Mouse (Mus musculus) limb, embryonic 15.5 days (tissue): ENCODE measurements around the gene Dennd2a. TPM values are rescaled to one million over a fixed set of nuclear protein-coding genes. Genes with fewer than 3 reads are reported as not detected.

ENCODE experiments used
- ATAC-seq: fragments of 200-750 bp; cut with Nextera tagmentation; 2 replicates; pipeline ENCODE4 v1.8.0; 2017; ENCODE audit warnings: low read depth, moderate TSS enrichment; ENCODE audit not compliant: insufficient number of reproducible peaks, low FRiP score, low TSS enrichment
- H3K27ac ChIP-seq: fragments of 300-500 bp; sonication (generic); 2 replicates; pipeline ENCODE4 v1.5.1; 2015; ENCODE audit warnings: moderate library complexity, mild to moderate bottlenecking, inconsistent platforms
- H3K27me3 ChIP-seq: fragments of 300-500 bp; sonication (generic); 2 replicates; pipeline ENCODE4 v1.6.1; 2015; ENCODE audit warnings: inconsistent platforms
- H3K36me3 ChIP-seq: fragments of 300-500 bp; sonication (generic); 2 replicates; pipeline ENCODE4 v1.6.1; 2015; ENCODE audit warnings: inconsistent platforms
- H3K4me1 ChIP-seq: fragments of 300-500 bp; sonication (generic); 2 replicates; pipeline ENCODE4 v1.6.1; 2015; ENCODE audit warnings: inconsistent platforms
- H3K4me2 ChIP-seq: fragments of 300-500 bp; sonication (generic); 2 replicates; pipeline ENCODE4 v1.6.1; 2015; ENCODE audit warnings: mild to moderate bottlenecking, inconsistent platforms
- H3K4me3 ChIP-seq: fragments of 300-500 bp; sonication (generic); 2 replicates; pipeline ENCODE4 v1.5.1; 2015; ENCODE audit warnings: mild to moderate bottlenecking, inconsistent platforms
- H3K9ac ChIP-seq: fragments of 300-500 bp; sonication (generic); 2 replicates; pipeline ENCODE4 v1.6.1; 2015; ENCODE audit warnings: inconsistent platforms
- H3K9me3 ChIP-seq: fragments of 300-500 bp; sonication (generic); 2 replicates; pipeline ENCODE4 v1.6.1; 2016; ENCODE audit warnings: inconsistent platforms
- WGBS: fragments of 180-500 bp; shearing (Covaris S2); methylation state at CpG from one replicate; pipeline ENCODE4 v1.1.7; 2015; 5-methylcytosine and 5-hydroxymethylcytosine counted together
- polyA plus RNA-seq: library from polyadenylated mRNA; unstranded; fragments of >200 nt; fragmentation: Nextera tagmentation; extraction: Ambion mirVana; gene quantifications from 2 replicates; pipeline ENCODE4 v1.2.1, GENCODE M21; 2015

The Dennd2a gene
- polyA plus RNA-seq, 1 experiment from 2014 or later = 21.7 TPM

DNA sequence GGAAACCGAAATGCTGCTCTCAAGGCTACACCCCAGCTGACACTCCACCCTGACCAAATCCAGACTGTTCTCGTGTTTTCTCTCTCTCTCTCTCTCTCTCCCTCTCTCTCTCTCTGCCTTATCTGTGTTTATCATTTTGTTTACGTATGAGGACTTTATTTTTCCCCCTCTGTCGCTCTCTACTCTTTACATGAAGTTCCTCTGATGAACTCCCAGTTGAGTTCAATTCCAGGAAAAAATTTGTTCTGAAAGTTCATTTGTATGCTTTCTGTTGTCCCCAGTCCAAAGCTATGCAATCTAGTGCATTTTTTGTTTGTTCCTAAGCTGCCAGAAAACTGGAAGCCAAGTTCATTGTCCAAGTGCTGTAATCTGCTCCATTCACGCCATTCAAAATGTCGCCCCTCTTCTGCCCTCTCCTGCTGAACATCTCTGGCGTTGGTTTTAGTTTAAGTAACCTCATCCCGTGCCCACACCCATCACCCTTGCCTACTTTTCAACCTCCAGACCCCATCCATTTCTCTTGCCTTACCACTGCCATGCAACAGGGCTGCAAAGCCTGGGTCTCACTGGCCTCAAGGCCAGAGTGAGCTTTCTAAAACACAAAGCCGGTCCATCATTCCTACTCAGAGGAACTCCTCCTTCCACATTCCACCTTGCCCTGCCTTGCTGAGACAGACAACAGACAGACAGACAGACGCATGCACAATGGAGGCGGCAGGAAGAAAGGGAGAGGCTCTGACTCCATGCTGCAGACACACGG, 2.6 kb downstream of the Dennd2a start:
- no peak for ATAC-seq
- H3K4me3 ChIP-seq = 0 out of 2 replicates have a peak overlapping the region, but pooled peaks have one; percentile 80

GRCm38 (mm10) chr6:39551981-39552636, 5.6 kb downstream of the Dennd2a start:
- no peak overlapping the region for H3K4me3 ChIP-seq
- H3K9me3 ChIP-seq = no peaks in the 10 kb centered on the region
- H3K4me1 ChIP-seq = peaks cover 37% of the 10 kb centered on the region
- no peak overlapping the region for H3K4me2 ChIP-seq
- no peak for ATAC-seq
- H3K36me3 ChIP-seq = no peaks in the 10 kb centered on the region
- 55% methylated on average over 8 of the region's 8 CpGs for WGBS
- H3K9ac ChIP-seq = no peak overlapping the region
- no peaks in the 10 kb centered on the region for H3K27me3 ChIP-seq
- peak overlapping the region; percentile 35; the same call in 1 of the 2 replicates for H3K27ac ChIP-seq

More for the DNA sequence above, 2.6 kb downstream of the Dennd2a start:
- H3K4me2 ChIP-seq = no peak overlapping the region
- H3K27ac ChIP-seq = no peak overlapping the region
- 76% methylated on average over 12 of the region's 12 CpGs for WGBS
- no peak overlapping the region for H3K9ac ChIP-seq
- H3K36me3 ChIP-seq = no peaks in the 10 kb centered on the region
- H3K27me3 ChIP-seq = no peaks in the 10 kb centered on the region
- H3K9me3 ChIP-seq = no peaks in the 10 kb centered on the region
- peaks cover 45% of the 10 kb centered on the region for H3K4me1 ChIP-seq

- no peak for ATAC-seq
- 76% methylated on average over 5 of the region's 5 CpGs for WGBS
- H3K9ac ChIP-seq = no peak overlapping the region
- no peaks in the 10 kb centered on the region for H3K9me3 ChIP-seq
- H3K27ac ChIP-seq = 0 out of 2 replicates have a peak overlapping the region, but pooled peaks have one; percentile 17
- H3K27me3 ChIP-seq = no peaks in the 10 kb centered on the region
- no peak overlapping the region for H3K4me3 ChIP-seq
- peaks cover 39% of the 10 kb centered on the region for H3K4me1 ChIP-seq
- no peak overlapping the region for H3K4me2 ChIP-seq
- no peaks in the 10 kb centered on the region for H3K36me3 ChIP-seq
Measured at GRCm38 (mm10) chr6:39548030-39548429, 9.6 kb downstream of the Dennd2a start.

- Histone ChIP-seq H3K36me3 (no peaks in the 10 kb centered on the region), H3K27ac (peak overlapping the region; percentile 30; the same call in 1 of the 2 replicates), H3K27me3 (no peaks in the 10 kb centered on the region), H3K4me3 (no peak overlapping the region), H3K4me1 (peaks cover 41% of the 10 kb centered on the region), H3K9me3 (no peaks in the 10 kb centered on the region), H3K4me2 (no peak overlapping the region), H3K9ac (no peak overlapping the region)
- ATAC-seq = no peak
- WGBS = 63% methylated on average over 7 of the region's 7 CpGs
Measured at GRCm38 (mm10) chr6:39545474-39545873, 12.2 kb downstream of the Dennd2a start.

- no peak overlapping the region for H3K4me3 ChIP-seq
- H3K27me3 ChIP-seq = no peaks in the 10 kb centered on the region
- no peaks in the 10 kb centered on the region for H3K36me3 ChIP-seq
- H3K9me3 ChIP-seq = no peaks in the 10 kb centered on the region
- peaks cover 57% of the 10 kb centered on the region for H3K4me1 ChIP-seq
- 0 out of 2 replicates have a peak overlapping the region, but pooled peaks have one; percentile 8 for H3K4me2 ChIP-seq
- H3K9ac ChIP-seq = no peak overlapping the region
- no peak for ATAC-seq
- 50% methylated on average over 15 of the region's 15 CpGs for WGBS
- H3K27ac ChIP-seq = peak overlapping the region; percentile 90
Measured at GRCm38 (mm10) chr6:39543769-39544420, 13.8 kb downstream of the Dennd2a start.

GRCm38 (mm10) chr6:39542631-39543597, 14.8 kb downstream of the Dennd2a start:
- 14% methylated on average over 15 of the region's 15 CpGs for WGBS
- H3K9me3 ChIP-seq = no peaks in the 10 kb centered on the region
- no peak overlapping the region for H3K9ac ChIP-seq
- peak overlapping the region; percentile 8; the same call in 1 of the 2 replicates for H3K4me2 ChIP-seq
- ATAC-seq = peak; percentile 82
- H3K27ac ChIP-seq = peak overlapping the region; percentile 90
- no peak overlapping the region for H3K4me3 ChIP-seq
- no peaks in the 10 kb centered on the region for H3K27me3 ChIP-seq
- H3K4me1 ChIP-seq = peaks cover 62% of the 10 kb centered on the region
- H3K36me3 ChIP-seq = no peaks in the 10 kb centered on the region

GRCm38 (mm10) chr6:39540563-39540962, 17.1 kb downstream of the Dennd2a start:
- Histone ChIP-seq H3K4me1 (peaks cover 61% of the 10 kb centered on the region), H3K4me2 (no peak overlapping the region), H3K27me3 (no peaks in the 10 kb centered on the region), H3K4me3 (no peak overlapping the region), H3K36me3 (no peaks in the 10 kb centered on the region), H3K9me3 (no peaks in the 10 kb centered on the region), H3K27ac (no peak overlapping the region), H3K9ac (no peak overlapping the region)
- no peak for ATAC-seq
- WGBS = 45% methylated on average over 2 of the region's 2 CpGs

GRCm38 (mm10) chr6:39539679-39540155, 17.9 kb downstream of the Dennd2a start:
- Histone ChIP-seq H3K4me3 (peak overlapping the region; percentile 4; the same call in 1 of the 2 replicates), H3K4me1 (peaks cover 53% of the 10 kb centered on the region), H3K9ac (no peak overlapping the region), H3K36me3 (no peaks in the 10 kb centered on the region), H3K4me2 (peak overlapping the region; percentile 27), H3K27ac (peak overlapping the region; percentile 62), H3K9me3 (no peaks in the 10 kb centered on the region), H3K27me3 (no peaks in the 10 kb centered on the region)
- WGBS = 8% methylated on average over 7 of the region's 7 CpGs
- ATAC-seq = no peak

DNA sequence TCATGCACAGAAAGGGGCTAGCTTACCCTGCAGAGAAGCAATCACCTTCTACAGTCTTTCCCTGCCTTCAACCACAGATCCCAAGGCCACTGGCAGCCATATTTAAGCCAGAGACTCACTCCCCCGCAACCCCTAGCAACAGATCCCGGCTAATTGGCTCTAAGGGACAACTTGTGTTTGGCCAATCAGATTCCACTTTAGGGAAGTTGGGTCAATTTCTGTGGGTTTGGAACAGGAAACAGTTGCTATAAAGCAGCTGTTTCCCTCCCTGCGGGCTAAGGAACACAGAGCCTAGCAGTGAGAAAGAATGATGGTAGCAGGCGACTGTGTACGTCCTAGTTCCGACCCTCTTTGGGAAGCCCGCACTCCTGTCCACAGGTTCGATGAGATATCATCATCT, 19.4 kb downstream of the Dennd2a start:
- 36% methylated on average over 8 of the region's 8 CpGs for WGBS
- Histone ChIP-seq H3K27me3 (no peaks in the 10 kb centered on the region), H3K36me3 (peaks cover 7% of the 10 kb centered on the region; the same call in 1 of the 2 replicates), H3K27ac (no peak overlapping the region), H3K9ac (no peak overlapping the region), H3K4me3 (no peak overlapping the region), H3K4me1 (peaks cover 39% of the 10 kb centered on the region), H3K4me2 (no peak overlapping the region), H3K9me3 (no peaks in the 10 kb centered on the region)
- ATAC-seq = no peak

DNA sequence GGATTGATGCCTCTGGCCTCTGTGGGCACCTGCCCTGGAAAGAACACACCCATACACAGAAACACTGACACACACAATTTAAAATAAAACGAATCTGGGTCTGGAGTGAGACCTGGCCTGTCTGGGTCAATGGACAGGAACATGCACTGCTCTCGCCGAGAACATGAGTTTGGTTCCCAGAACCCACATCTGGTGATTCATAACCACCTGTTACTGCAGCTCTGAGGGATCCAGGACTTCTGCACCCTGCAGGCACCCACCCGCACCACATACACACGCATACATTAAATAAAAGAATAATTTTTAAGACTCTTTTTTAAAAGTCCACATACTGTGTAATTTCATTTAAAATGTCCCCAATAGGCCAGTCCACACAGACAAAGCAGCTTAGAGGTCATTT, 20.4 kb downstream of the Dennd2a start:
- H3K9me3 ChIP-seq = no peaks in the 10 kb centered on the region
- no peak overlapping the region for H3K4me2 ChIP-seq
- no peak overlapping the region for H3K9ac ChIP-seq
- 89% methylated on average over 5 of the region's 5 CpGs for WGBS
- H3K4me1 ChIP-seq = peaks cover 30% of the 10 kb centered on the region
- H3K27ac ChIP-seq = no peak overlapping the region
- no peak overlapping the region for H3K4me3 ChIP-seq
- no peak for ATAC-seq
- H3K36me3 ChIP-seq = peaks cover 7% of the 10 kb centered on the region; the same call in 1 of the 2 replicates
- no peaks in the 10 kb centered on the region for H3K27me3 ChIP-seq

DNA sequence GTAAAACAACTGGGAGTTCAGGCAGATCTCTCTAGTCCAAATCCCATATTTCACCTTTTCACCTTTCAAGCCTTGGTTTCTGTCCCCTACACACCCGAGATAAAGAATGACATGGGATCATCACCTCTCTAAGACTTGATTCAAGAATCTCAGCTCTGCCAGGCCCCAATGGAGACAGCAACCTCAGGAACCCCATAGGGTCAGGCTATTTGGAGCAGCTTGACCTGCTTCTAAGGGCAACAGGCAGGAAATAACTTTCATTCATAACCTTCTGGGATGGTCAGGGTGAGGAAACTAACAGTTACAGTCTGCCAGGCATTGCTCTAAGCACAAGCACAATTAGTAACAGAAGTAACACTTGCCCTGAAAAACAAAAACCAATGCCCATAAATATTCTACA, 21.0 kb downstream of the Dennd2a start:
- Histone ChIP-seq H3K4me3 (no peak overlapping the region), H3K36me3 (peaks cover 7% of the 10 kb centered on the region; the same call in 1 of the 2 replicates), H3K9me3 (no peaks in the 10 kb centered on the region), H3K4me2 (no peak overlapping the region), H3K27me3 (no peaks in the 10 kb centered on the region), H3K4me1 (peaks cover 30% of the 10 kb centered on the region), H3K27ac (no peak overlapping the region), H3K9ac (no peak overlapping the region)
- WGBS = 67% methylated on average over 1 of the region's 1 CpGs
- no peak for ATAC-seq
